Mouse (Mus musculus) left cerebral cortex, adult 18-20 months (tissue): ENCODE measurements around the gene Colq. TPM values are rescaled to one million over a fixed set of nuclear protein-coding genes. Genes with fewer than 3 reads are reported as not detected.
"Not testable (repeated sequence)": the region's sequence is repeated elsewhere in the genome, so short reads cannot be mapped to it uniquely, and the experiment has no call there.

Source experiments
- DNase-seq, 2 experiments: peaks; one replicate each; pipeline ENCODE4 v3.0.0; 2021 to 2022; ENCODE audit warnings: low spot score in 2 of 2, mixed read lengths in 1 of 2
- long read RNA-seq, 2 experiments: library from polyadenylated mRNA; stranded (forward); transcript quantifications; one replicate each; pipeline ENCODE4 v2.0.0; 2021
- total RNA-seq, 2 experiments: library from RNA; stranded (reverse); gene quantifications; 2 replicates each; pipeline ENCODE4 v1.2.3; 2021

Gene Colq
- under 1 TPM; 0.35 to 0.74 TPM for total RNA-seq
- long read RNA-seq, experiment 1, partial matches to known transcripts = 0 of 2 reads
- long read RNA-seq, experiment 1, other reads (novel, unspliced or antisense) = 1 of 2 reads
- long read RNA-seq, experiment 2, partial matches to known transcripts = 0 of 1 reads
- long read RNA-seq, experiment 2, other reads (novel, unspliced or antisense) = 0 of 1 reads

DNA sequence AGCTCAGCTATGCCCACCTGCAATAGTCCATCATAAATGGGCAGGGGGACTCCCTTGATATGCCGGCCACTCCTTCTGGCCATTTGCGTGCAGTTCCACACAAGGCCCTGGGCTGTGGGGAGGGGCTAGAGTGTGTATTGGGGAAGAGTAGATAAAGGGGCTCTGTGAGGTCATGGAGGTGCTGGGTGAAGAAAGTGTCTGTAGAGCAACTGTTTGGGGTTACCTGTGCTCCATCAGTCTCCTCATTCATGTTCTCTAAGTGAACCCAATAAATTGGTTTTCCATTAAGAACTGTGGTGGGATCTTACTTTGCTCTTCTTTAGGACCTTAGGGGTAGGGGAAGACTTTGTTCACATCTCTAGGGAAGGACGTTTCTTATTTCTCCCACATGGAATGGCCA is at the start of gene Colq:
TSS of gene Colq (minus strand) at position 101 of the 400 bp plus-strand sequence.
- DNase-seq = no peak

DNA sequence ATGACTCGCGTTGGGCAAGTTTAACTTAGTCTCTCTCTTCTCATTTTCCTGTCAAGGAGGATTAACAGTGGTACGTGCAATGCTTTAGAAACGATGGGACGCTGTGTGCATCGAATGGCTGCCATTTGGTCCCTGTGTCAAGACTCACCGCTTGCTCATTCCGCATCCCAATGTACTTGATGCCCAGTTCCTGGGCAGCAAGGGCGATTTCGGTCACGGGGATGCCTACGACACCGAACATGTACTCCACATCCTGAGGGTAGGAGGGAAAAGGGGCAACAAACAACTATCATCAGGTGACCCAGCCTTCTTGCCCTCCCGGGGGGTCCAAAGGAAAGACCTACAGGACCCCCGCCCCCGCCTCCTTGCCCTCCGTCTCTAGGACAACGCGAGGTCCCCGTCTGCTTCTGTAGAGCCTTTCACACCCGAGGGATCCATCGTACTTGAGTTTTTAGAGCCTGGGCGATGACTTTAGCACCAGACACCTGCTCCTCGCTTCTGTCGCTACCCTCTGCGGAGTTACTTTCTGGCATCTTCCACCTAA is 49.3 kb upstream of the Colq start, which contains the start of gene Gm49387:
TSS of gene Gm49387 (minus strand) at position 533 of the 544 bp plus-strand sequence.
- no peak for DNase-seq

DNA sequence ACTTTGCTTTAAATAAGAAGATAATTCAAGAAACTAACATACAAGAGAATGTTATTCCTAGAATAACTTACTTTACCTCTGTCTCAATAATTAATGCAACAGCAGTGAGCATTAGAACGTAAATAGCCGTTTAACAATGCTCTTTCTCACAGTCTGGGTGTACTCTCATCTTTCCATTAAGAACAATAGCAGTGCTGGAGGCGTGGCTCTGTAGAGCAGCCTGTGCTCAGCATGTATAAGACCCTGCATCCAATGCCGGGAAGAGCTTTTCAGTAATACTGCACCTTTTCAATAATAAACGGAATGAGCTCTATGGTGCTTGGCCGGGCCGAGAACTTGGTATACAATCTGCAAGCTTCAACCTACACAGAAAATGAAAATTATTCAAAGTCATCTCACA is 39.5 kb upstream of the Colq start:
- DNase-seq = no peak

DNA sequence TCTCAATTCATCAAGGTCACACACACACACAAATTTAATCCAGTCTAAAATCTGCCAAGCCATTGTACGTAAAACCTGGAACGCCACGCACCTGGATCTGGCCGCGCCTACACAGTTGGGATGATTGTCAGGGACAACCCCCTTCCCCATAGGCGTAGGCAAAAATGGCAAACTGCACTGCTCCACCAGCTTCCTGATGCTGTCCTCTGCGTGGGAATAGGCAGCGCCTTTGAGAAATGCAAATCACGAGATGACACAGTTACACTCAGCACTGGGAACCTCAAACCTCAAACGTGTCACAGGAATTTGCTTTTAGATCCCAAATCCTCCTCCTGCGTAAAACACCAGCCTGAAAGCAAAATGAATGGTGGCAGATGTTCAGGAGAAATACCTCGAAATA is 31.6 kb upstream of the Colq start:
- peak; percentile 47 to 61 for DNase-seq

DNA sequence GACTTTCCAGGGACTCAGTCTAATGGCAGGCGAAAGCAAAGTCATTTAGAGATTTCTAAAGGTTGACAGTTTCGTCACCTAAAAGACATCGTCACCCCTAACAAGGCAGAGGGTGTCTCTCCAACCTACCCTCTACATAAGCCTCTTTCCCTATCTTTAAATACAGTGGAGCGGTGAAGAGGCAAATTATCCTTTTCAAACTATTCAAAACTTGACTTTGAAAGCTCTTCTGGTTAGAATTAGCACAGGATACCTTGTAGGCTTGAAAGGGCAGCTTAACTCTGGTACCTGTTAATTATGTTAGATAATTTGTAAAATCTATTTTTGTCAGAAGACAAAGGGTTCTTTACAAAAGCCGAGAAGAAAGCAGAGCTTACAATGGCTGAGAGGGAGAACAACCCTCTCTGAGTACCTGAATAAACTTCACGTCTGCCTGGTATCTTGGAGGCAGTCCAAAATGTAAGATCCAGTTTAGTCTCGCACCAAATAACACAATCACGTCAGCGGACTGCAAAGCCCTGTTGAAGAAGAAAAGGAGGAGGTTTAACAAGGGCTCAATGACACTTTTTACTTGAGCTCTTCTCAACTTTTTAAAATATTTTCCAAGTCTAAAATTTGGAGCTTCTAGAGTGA is 29.6 kb upstream of the Colq start:
- no peak for DNase-seq

DNA sequence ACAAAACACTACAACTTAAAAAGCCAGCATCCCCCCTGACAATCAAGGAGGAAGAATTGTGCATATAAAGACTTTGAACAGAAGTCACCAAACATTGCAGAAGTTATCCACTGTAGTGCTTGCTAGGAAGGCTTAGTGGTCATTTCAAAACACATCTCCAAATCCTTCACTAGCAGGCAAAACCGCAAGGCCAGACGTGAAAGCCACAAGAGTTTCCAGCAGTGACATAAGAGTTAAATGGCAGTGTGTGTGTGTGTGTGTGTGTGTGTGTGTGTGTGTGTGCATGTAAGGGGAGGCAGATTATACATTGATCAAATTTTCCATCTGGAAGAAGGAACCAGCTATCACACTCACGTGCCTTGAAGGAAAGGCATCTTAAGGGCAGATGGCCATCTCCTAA is 26.9 kb upstream of the Colq start:
- DNase-seq = no peak

DNA sequence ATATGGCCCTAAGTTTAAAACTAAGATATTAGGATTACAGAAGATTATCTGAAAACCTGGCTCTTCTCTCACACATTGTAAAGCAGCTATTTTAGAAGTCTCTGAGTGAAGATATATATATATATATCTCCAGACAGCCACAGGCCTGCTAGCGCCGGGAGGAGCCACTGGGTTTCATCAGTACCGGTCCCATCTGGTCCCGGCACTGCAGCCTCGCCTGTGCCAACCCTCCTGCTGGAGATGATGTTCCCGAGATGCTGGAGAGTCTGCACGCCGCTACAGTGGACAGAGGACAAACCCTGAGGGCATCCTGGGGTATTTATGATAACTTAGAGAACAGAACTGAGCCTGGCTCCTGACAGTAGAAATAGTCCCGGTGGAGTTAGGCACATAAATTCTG is 26.1 kb upstream of the Colq start:
- peak; percentile 26 to 38 for DNase-seq

DNA sequence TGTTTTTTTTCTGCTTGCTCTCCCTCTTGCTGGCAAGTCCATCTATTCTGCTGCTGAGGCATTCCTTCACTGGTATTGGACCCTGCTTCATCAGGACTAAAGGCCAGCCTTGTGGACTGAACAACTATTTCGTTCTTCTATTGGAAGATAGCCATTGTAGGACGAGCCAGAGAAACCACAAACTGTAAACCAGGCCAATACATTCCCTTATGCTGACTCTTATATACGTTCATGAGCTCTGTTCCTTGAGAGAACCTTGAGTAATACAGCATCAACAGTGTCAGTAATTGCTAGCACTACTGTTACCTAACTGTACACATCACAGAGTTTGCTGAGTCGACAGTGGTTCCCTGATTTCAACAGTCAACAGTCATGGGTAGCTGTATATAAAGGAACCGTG is 22.5 kb upstream of the Colq start:
- DNase-seq = no peak

DNA sequence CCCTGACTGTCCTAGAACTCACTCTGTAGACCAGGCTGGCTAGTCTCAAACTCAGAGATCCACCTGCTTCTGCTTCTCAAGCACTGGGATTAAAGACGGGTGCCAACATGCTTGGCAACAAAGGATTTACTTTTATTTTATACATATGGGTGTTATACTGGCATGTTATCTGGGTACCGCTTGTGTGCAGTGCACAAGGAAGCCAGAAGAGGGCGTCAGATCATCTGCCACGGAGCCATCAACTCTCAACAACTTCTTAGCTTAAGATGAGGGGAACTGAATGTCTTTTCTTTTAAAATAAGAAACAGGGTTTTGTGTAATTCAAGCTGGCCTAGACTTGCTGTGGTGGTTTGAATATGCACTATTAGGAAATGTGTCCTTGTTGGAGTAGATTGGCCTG is 20.8 kb upstream of the Colq start:
- DNase-seq = no peak

DNA sequence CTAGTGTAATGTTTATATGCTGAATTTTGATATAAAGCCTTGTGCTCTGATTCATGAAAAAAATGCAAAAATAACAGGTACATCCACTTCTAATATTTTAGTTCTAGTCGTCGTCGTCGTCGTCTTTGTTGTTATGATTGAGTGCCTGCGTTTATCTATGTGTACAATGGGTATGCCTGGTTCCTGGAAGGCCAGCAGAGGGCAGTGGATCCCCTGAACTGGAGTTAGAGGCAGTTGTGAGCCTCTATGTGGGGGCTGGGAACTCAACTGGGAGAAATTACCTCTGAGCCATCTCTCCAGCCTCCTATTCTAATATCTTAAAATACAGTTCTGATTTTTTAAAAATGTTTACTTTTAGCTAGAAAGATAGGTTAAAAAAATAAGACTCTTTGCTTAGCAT is 14.4 kb upstream of the Colq start:
- no peak for DNase-seq

DNA sequence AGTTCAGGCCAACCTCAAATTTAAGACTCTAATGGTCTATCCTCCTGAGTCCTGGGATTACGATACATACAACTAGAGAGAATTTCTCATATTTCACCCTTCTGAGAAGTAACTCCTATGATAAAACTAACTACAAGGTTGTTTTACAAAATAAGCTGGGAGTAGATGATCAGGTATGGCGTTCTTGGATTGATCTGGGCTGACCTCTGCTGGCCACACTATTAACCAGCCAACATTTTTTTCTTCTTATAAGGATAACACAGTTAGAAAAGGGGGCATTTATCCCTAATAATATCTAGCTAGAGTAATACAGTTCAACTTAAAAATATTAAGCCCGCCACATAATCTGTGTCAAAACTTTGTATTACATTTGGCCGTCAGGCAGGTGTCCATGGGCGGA is 13.8 kb upstream of the Colq start:
- no peak for DNase-seq

DNA sequence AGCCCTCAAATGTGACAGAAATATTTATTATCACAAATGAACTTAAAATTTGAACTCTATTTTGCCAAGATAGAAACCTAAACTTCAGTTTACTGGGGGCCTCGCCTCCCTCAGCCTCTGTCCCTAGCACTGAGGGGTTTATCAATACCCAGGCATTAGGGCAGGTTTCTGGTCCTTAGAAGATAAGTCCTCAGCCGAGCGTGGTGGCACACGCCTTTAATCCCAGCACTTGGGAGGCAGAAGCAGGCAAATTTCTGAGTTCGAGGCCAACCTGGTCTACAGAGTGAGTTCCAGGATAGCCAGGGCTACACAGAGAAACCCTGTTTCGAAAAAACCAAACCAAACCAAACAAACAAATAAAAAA is 11.5 kb upstream of the Colq start:
- DNase-seq = not testable (repeated sequence)

DNA sequence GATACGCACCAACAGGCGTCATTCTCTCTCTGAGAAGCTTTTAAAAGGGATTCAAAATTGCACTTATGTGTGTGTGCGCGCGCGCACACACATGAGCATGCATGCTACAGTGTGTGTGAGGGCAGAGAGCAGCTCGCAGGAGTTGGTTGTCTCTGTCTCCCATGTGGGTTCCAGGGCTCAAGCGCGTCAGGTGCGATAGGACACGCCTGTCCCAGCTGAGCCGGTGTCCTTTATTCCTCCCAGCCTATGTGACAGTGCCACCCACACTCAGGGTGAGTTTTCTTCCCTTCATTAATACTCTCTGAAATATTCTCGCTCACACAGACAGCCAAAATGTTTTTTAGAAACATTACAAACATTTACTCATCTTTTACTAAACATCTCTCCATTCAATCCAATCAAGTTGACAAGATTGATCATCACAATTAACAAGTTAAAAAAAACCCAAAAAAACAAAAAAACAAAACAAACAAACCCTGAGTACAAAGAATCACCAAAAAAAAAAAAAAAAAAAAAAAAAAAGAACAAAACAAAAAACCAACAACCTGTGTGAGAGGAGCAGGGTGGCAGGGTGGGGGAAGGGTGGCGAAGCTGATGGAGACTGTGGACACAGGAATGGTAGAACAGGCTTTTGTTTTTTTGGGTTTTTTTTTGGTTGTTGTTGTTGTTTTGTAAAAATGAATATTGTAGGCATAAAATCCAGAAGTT is 10.9 kb upstream of the Colq start:
- no peak for DNase-seq

DNA sequence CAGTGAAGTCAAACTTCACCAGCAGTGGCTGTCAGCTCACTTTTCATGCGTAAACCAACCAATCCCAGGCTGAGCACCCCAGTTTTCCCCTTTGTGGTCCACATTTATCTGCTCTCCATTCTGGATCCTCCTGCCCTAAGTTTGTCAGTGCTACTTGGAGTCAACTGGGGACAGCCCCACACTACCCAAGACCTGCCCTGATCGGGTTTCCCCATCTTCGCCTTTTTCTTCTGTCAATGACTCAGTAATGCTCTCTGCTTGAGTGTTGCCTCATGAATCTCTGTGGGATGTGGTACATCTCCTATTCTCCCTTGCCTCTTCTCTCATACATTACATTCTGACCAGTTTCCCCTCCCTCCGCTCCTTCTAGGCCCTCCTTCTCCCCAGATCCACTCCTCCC is 6.3 kb upstream of the Colq start:
- DNase-seq = no peak

DNA sequence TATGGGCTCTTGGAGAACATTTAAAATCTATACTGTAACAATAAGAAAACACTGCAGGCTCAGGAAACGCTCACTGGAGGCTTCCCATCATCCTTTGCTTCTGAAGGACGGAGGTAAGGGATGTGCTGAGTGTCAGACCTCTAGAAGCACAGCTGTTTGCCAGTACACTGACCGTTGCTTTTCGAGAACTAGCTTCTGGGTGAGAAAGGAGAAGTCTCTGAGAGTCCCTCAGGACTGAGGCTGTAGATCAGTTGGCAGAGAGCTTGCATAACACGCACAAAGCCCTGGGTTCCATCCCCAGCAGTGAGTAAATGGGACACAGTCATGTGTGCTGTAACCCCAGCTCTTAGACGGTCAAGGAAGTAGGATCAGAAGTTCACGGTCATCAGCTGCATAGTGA is 5.3 kb upstream of the Colq start:
- DNase-seq = no peak

DNA sequence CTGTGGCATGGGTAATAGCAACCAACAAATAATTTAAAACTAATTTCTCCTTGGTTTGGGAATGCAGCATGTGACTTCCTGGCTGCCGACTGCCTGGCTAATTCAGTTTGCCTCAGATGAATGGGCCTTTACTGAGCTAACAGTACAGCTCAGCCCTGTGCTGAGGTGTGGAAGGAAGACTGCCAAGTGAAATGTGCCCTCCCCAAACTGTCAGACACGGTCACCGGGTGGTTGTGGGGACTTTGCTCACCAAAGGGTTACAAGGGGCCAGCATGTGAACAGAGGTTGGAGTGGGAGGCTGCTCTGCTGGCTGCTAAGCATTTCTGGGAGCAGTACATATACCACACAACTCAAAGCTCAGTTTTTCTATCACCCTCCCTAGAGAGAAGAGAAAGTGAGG is 3.5 kb upstream of the Colq start:
- DNase-seq = no peak

DNA sequence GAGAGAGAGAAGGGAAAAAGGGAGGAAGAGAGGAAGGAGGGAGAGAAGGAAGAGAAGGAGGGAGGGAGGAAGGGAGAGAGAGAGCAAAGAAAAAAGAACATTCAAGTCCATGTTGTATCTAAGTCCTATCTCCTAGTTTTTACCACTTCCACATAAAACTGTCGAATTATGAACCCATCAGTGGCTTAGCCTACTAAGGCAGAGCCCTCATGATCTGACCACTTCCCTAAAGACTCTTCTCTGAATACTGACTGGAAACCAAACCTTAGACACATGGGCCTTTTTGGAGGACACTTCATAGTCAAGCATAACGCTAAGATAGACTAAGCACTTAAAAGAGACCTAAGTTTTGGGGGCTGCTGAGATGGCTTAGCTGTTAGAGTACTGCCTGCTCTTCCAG is 1.9 kb upstream of the Colq start:
- DNase-seq = no peak

DNA sequence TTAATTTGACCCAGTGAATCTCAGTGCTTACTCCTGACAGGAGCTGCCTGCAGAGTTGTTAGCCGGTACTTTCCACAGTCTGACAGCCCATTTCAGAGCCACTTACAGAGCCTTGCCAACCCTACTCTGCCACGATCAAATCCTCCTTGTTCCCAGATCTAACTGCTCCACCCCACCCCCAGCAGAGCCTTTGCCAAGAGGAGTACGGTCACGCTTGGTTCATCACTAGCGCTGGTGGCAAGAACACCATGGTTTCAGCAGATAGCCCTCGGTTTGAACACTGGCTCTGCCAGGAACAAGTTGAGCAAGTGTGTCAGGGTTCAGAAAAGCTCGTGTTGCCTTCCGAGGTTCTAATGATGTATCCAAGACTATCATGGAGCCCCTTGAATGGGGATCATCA is 4.7 kb downstream of the Colq start:
- DNase-seq = no peak

DNA sequence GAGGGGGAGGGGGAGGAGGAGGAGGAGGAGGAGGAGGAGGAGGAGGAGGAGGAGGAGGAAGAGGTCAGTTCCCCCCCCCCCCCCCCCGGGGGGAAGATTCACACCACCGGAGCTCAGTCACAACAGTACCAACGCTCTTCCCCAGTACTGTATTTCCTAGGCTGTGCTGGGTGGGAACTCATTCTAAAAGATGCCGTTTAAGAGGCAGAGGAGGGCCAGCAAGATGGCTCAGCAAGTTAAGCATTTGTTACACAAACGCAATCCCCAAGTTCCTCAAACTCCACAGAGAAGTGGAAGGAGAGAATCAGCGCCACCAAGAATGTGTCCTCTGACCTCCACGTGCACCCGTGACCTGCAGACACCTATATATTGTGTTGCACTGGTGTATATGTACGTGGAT is 8.1 kb downstream of the Colq start:
- no peak for DNase-seq

DNA sequence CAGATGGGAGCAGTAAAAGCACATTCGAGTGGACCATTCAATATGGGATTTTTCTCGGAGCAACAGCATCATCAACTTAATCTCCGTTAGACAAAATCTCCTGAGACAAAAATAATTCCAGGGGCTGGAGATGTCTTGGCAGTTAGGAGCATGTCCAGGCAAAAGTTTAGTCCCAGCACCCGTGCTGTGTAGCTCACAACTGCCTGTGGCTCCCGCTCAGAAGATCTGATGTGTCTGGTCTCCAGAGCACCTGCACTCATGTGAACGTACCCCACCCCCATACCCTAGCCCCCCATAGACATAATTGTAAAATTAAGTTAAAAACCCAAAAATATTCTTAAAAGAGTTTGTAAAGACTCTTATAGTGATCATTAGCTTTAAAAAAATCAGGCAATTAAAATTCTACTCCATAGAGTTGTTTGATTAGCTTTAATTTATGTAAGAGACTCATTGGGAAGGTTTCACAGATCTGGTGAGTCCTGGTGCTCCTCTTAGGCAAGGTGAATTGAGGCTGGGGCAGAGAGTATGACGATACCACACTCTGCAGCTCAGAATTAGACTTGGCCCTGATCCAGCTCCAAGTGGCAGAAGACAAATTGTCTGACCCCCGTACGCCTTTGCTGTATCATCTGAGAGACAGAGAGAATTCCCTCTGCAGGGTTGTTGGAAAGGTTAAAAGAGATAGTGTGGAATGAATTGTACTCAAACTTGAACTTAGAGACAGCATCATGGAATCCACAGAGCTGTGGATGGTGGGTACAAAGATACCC is 13.0 kb downstream of the Colq start:
- no peak for DNase-seq

DNA sequence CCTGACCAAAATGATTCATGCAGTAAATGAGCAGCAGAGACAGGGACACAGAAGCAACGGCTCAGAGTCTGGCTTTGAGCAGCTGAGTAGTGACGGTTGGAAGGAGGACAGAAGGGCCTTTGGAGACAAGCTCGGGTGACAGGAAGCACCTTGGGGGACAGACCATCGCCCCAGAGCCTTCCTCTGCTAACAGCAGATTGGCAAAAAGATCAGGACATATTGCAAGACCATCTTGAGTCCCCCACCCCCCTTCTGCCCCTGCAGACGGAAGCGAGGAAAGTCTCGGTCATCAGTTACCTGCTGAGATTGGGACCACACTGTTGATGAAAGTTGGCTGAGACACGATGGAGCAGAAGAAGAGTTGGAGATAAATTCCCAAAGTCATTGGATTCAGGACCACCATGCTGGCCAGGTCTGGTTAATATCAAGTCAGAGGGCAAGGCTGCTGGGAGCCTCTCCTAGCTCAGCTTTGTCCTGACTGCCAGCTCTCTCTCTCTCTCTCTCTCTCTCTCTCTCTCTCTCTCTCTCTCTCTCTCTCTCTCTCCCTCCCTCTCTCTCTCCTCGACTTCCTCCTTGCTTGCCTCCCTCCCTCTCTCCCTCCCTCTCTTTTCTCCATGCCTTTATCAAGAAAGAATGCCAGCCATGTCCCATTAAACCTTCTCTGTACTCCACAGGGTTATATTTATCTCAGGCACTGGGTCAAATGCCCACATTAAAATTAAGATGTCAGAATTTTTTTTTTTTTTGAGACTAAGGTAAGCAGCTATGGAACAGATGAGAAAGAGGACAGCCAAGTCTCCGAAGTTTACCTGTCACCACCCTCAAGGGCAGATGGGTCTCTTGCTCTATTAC is 14.1 kb downstream of the Colq start:
- DNase-seq = no peak
